Mouse (Mus musculus) kidney, embryonic 15.5 days (tissue): ENCODE measurements around the gene Psmd13. TPM values are rescaled to one million over a fixed set of nuclear protein-coding genes. Genes with fewer than 3 reads are reported as not detected.
"Not testable (repeated sequence)": the region's sequence is repeated elsewhere in the genome, so short reads cannot be mapped to it uniquely, and the experiment has no call there.

Experiments used
- ATAC-seq: fragments of 200-750 bp; cut with Nextera tagmentation; replicated peaks from 2 replicates; pipeline ENCODE4 v1.8.0; 2017; ENCODE audit warnings: moderate TSS enrichment; ENCODE audit not compliant: low FRiP score
- H3K27ac ChIP-seq: fragments of 300-500 bp; sonication (generic); 2 replicates; pipeline ENCODE4 v1.5.1; 2015; ENCODE audit warnings: mild to moderate bottlenecking, inconsistent platforms
- H3K27me3 ChIP-seq: fragments of 300-500 bp; sonication (generic); 2 replicates; pipeline ENCODE4 v1.6.1; 2015; ENCODE audit warnings: inconsistent platforms
- H3K36me3 ChIP-seq: fragments of 300-500 bp; sonication (generic); 2 replicates; pipeline ENCODE4 v1.6.1; 2015; ENCODE audit warnings: inconsistent platforms
- H3K4me1 ChIP-seq: fragments of 300-500 bp; sonication (generic); 2 replicates; pipeline ENCODE4 v1.6.1; 2015; ENCODE audit warnings: inconsistent platforms
- H3K4me2 ChIP-seq: fragments of 300-500 bp; sonication (generic); 2 replicates; pipeline ENCODE4 v1.6.1; 2015; ENCODE audit warnings: moderate library complexity, mild to moderate bottlenecking, inconsistent platforms
- H3K4me3 ChIP-seq: fragments of 300-500 bp; sonication (generic); replicated peaks from 2 replicates; pipeline ENCODE4 v1.5.1; 2015; ENCODE audit warnings: mild to moderate bottlenecking, inconsistent platforms
- H3K9ac ChIP-seq: fragments of 300-500 bp; sonication (generic); 2 replicates; pipeline ENCODE4 v1.6.1; 2015; ENCODE audit warnings: mild to moderate bottlenecking, inconsistent platforms
- H3K9me3 ChIP-seq: fragments of 300-500 bp; sonication (generic); replicated peaks from 2 replicates; pipeline ENCODE4 v1.6.1; 2016; ENCODE audit warnings: inconsistent platforms
- WGBS: fragments of 180-500 bp; shearing (Covaris S2); methylation state at CpG from one replicate; pipeline ENCODE4 v1.1.7; 2015; ENCODE audit warnings: mixed read lengths; 5-methylcytosine and 5-hydroxymethylcytosine counted together
- polyA plus RNA-seq: library from polyadenylated mRNA; unstranded; fragments of >200 nt; fragmentation: Nextera tagmentation; extraction: Ambion mirVana; gene quantifications from 2 replicates; pipeline ENCODE4 v1.2.1, GENCODE M21; 2015

Gene Psmd13
- polyA plus RNA-seq, 1 experiment from 2014 or later: 241 TPM

DNA sequence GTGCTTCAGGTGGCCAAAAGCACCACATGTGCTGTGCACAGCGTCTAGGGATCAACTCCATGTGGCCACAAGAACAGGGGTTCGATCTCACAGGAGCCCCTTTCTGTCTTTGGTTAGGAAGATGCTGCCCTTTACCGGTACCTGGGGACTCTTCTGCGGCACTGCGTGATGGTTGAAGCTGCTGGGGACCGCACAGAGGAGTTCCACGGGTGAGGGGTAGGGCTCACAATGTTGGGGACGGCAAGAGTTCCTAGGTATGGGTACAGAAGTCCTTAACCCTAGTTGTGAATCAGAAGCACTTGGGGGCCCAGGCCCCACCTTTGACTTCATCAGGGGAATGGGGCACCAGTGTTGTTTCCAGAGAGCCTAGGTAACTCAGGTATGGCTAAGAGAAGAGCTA, 23.0 kb upstream of the Psmd13 start:
- peaks cover 65% of the 10 kb centered on the region for H3K36me3 ChIP-seq
- H3K27ac ChIP-seq: no peak overlapping the region
- ATAC-seq: no peak
- H3K4me2 ChIP-seq: peak overlapping the region; percentile 100
- 96% methylated on average over 8 of the region's 8 CpGs for WGBS
- H3K9ac ChIP-seq: 0 out of 2 replicates have a peak overlapping the region, but pooled peaks have one; percentile 93
- no peaks in the 10 kb centered on the region for H3K9me3 ChIP-seq
- H3K27me3 ChIP-seq: no peaks in the 10 kb centered on the region
- peaks cover 28% of the 10 kb centered on the region for H3K4me1 ChIP-seq
- peak overlapping the region; percentile 92 for H3K4me3 ChIP-seq

DNA sequence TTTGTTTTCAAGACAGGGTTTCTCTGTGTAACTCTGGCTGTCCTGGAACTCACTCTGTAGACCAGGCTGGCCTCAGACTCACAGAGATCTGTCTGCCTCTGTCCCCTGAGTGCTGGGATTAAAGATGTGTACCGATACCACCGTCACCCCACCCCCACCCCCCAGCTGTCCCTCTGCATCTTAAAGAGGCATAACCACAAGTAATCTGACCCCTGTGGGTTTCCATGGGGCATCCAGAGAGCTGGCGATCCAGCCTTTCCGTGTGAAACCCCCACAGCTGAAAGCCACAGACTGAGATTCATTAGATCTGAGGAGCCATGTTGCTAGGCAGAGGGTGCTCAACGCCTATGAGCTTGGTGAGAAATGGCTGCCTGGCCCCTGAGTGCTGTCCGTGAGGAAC, 21.8 kb upstream of the Psmd13 start:
- WGBS: 65% methylated on average over 6 of the region's 6 CpGs
- Histone ChIP-seq H3K4me2 (no peak overlapping the region), H3K4me3 (no peak overlapping the region), H3K9me3 (no peaks in the 10 kb centered on the region), H3K27ac (no peak overlapping the region), H3K27me3 (no peaks in the 10 kb centered on the region), H3K9ac (no peak overlapping the region), H3K36me3 (peaks cover 68% of the 10 kb centered on the region), H3K4me1 (peaks cover 23% of the 10 kb centered on the region)
- ATAC-seq: no peak

DNA sequence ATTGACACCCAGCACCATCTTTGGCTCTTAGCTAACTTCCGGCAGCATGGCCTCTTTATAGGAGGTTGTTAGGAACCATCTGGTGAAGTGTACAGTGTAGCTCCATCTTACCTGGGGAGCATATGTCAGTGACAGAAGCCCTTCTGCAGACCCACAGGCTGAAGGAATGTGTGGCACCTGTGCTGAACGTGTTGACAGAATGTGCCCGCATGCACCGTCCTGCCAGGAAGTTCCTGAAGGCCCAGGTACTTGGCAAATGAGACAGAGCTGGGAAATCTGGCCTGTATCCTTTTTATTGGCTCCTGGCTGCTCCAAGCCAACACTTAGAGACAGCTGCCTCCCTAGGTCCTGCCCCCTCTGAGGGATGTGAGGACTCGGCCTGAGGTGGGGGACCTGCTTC, 21.0 kb upstream of the Psmd13 start:
- 95% methylated on average over 5 of the region's 5 CpGs for WGBS
- peaks cover 75% of the 10 kb centered on the region for H3K36me3 ChIP-seq
- no peak overlapping the region for H3K9ac ChIP-seq
- ATAC-seq: no peak
- no peak overlapping the region for H3K4me2 ChIP-seq
- no peak overlapping the region for H3K27ac ChIP-seq
- H3K27me3 ChIP-seq: no peaks in the 10 kb centered on the region
- no peak overlapping the region for H3K4me3 ChIP-seq
- H3K4me1 ChIP-seq: peaks cover 16% of the 10 kb centered on the region
- no peaks in the 10 kb centered on the region for H3K9me3 ChIP-seq

DNA sequence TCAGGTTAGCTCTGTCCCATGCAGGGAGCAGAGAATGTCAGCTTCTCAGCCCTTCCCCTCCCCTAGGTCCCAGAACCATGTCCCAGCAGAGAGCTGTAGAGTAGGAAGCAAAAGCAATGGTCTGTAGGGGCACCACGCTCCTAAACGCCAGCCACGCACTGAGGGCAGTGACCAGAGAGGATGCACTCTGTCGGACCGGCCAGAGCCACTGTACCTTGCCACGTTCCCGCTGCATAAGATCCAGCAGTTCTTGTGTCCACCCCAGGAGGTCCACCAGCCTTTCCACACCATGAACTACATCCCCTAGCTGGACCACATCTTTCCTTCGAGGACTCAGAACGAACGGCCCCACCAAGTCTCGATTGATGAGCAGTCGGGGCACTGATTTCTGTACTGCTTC, 17.0 kb upstream of the Psmd13 start:
- WGBS: 85% methylated on average over 12 of the region's 12 CpGs
- no peak overlapping the region for H3K9ac ChIP-seq
- no peak overlapping the region for H3K4me3 ChIP-seq
- H3K4me2 ChIP-seq: no peak overlapping the region
- H3K4me1 ChIP-seq: no peaks in the 10 kb centered on the region
- ATAC-seq: no peak
- H3K36me3 ChIP-seq: peaks cover 80% of the 10 kb centered on the region
- H3K27ac ChIP-seq: no peak overlapping the region
- no peaks in the 10 kb centered on the region for H3K27me3 ChIP-seq
- no peaks in the 10 kb centered on the region for H3K9me3 ChIP-seq

DNA sequence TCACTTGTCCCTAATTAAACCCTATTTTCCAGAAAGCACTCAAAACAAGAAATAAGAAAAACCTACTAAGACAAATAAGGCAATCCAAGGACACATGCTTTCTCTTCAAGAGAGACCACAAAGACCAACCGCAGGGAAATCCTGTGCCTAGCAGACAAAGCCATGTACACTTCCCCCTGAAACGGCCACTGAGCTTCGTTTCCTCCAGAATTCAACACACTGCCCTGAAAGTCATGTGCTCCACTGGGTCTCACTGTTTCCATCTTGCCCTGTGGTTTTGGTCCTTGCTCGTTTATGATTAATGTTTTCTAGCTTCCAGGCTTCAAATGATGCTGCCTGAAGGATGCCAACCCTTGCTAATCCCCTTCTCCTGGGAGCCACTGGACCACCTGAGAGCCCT, 7.5 kb upstream of the Psmd13 start:
- no peak overlapping the region for H3K4me2 ChIP-seq
- H3K4me1 ChIP-seq: no peaks in the 10 kb centered on the region
- H3K9me3 ChIP-seq: no peaks in the 10 kb centered on the region
- ATAC-seq: no peak
- H3K36me3 ChIP-seq: peaks cover 68% of the 10 kb centered on the region
- H3K27ac ChIP-seq: no peak overlapping the region
- H3K27me3 ChIP-seq: no peaks in the 10 kb centered on the region
- no peak overlapping the region for H3K4me3 ChIP-seq
- H3K9ac ChIP-seq: no peak overlapping the region
- 91% methylated on average over 4 of the region's 4 CpGs for WGBS

DNA sequence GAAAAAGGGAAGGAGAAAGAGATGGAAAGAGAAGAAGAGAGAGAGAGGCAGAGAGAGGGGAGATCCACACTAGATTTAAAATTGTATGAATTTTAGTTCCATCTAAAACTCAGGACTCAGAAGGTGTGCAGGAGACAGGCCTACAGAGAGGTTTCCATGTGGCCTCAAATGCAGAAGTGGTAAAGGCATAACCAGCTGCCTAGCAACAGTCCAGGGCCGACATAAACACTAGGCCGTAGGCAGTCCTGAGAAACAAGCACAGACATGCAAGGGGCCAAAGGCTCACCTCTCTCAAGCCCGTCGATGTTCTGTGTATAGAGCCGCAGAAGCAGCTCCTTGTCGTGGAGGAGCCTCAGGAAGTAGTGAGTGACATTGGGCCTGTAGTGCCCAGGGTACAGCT, 4.4 kb upstream of the Psmd13 start:
- Histone ChIP-seq H3K4me3 (no peak overlapping the region), H3K36me3 (peaks cover 46% of the 10 kb centered on the region), H3K4me1 (peaks cover 8% of the 10 kb centered on the region), H3K27ac (no peak overlapping the region), H3K4me2 (no peak overlapping the region), H3K9me3 (no peaks in the 10 kb centered on the region), H3K9ac (no peak overlapping the region), H3K27me3 (no peaks in the 10 kb centered on the region)
- no peak for ATAC-seq
- WGBS: 85% methylated on average over 6 of the region's 6 CpGs

DNA sequence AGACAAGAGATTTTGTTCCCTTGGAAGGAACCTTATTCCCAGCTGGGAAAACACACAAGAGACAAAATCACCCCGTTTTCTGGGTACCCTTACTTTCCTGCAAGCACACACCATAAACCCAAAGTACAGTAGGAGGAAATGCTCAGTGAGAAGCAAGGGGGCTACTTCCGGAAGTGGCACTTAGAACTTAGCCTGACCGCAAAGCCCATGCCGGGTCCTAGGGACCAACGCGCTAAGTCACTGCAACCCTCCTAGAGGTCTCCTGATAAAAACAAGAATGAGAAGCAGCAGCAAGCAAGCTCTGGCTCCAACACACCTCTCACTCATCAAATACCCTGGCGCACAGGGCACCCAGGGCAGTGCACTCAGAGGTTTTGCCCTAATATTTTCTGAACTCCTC, 2.4 kb upstream of the Psmd13 start:
- no peak overlapping the region for H3K4me3 ChIP-seq
- H3K27me3 ChIP-seq: no peaks in the 10 kb centered on the region
- H3K9ac ChIP-seq: no peak overlapping the region
- no peak overlapping the region for H3K27ac ChIP-seq
- H3K4me1 ChIP-seq: peaks cover 23% of the 10 kb centered on the region
- H3K36me3 ChIP-seq: peaks cover 38% of the 10 kb centered on the region
- ATAC-seq: no peak
- no peaks in the 10 kb centered on the region for H3K9me3 ChIP-seq
- WGBS: 88% methylated on average over 7 of the region's 7 CpGs
- no peak overlapping the region for H3K4me2 ChIP-seq

DNA sequence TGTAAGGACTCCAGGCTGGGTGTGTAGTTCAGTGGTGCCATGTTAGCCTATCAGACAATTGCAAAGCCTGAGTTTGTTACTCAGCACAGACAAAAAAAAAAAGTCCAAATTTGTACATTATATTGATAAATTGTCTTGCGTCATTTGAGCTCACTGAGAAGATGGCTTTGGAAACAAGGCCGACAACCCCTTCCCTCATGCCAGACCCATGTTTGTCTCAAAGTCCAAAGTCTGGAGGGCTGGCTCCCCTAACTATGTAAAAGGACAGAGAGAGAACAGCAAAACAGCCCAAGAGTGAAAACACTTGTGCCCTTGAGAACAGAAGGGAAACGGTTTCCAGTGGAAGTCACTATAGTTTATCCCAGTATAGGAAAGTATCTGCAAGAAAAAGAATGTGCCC, 1.3 kb upstream of the Psmd13 start:
- no peak overlapping the region for H3K9ac ChIP-seq
- peaks cover 39% of the 10 kb centered on the region for H3K36me3 ChIP-seq
- 0 out of 2 replicates have a peak overlapping the region, but pooled peaks have one; percentile 25 for H3K27ac ChIP-seq
- no peaks in the 10 kb centered on the region for H3K27me3 ChIP-seq
- H3K9me3 ChIP-seq: no peaks in the 10 kb centered on the region
- no peak for ATAC-seq
- peaks cover 23% of the 10 kb centered on the region for H3K4me1 ChIP-seq
- H3K4me2 ChIP-seq: peak overlapping the region; percentile 88
- peak overlapping the region; percentile 96 for H3K4me3 ChIP-seq
- 80% methylated on average over 3 of the region's 3 CpGs for WGBS

DNA sequence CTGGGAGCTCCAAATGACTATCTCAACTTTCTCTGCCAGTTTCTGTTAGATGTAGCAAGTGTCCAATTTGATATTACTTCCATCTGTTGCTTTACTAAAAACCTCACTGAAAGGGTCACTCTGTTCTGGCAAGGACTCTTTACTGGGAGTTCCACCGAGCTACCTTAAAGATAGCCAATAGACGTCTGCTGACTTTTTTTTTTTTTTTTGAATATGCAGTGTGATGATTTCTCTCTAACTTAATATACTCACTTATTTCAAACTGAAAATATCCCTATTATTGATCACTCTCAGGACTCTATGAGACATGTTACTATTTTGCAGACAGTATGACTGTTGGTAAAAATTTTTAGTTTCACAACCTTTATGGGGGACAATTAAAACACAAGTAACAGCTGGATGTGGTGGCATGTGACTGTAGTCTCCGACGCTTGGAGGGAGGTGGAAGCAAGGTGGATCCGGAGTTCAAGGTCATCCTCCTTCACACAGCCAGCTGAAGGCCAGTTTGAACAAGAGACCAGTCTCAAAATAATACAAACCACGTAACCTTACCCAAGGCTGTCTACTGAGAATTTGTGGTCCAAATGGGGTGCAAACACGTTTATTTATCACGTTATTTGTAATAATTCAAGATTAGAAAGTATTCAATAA, 778 bp upstream of the Psmd13 start:
- 0 out of 2 replicates have a peak overlapping the region, but pooled peaks have one; percentile 25 for H3K27ac ChIP-seq
- H3K4me2 ChIP-seq: peak overlapping the region; percentile 88
- ATAC-seq: no peak
- peaks cover 40% of the 10 kb centered on the region for H3K36me3 ChIP-seq
- H3K4me1 ChIP-seq: peaks cover 23% of the 10 kb centered on the region
- H3K27me3 ChIP-seq: no peaks in the 10 kb centered on the region
- H3K4me3 ChIP-seq: peak overlapping the region; percentile 96
- H3K9ac ChIP-seq: peak overlapping the region; percentile 83
- no peaks in the 10 kb centered on the region for H3K9me3 ChIP-seq
- 12% methylated on average over 8 of the region's 8 CpGs for WGBS

DNA sequence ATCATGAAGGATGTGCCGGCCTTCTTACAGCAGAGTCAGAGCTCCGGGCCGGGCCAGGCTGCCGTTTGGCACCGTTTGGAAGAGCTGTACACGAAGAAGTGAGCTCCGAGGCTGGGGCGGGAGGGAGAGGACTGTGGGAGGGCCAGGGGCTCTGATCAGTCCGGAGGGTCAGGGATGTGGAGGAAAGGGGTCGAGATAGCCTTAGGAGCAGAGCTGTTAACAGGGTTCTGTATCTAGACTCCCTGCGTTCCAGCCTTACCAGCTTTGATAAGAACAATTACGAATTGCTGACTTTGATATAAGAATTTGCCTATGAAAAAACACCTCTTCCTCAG, 668 bp downstream of the Psmd13 start:
- Histone ChIP-seq H3K9me3 (no peaks in the 10 kb centered on the region), H3K4me3 (peak overlapping the region; percentile 96), H3K27ac (peak overlapping the region; percentile 95), H3K36me3 (peaks cover 43% of the 10 kb centered on the region), H3K9ac (peak overlapping the region; percentile 83), H3K4me1 (peaks cover 23% of the 10 kb centered on the region), H3K27me3 (no peaks in the 10 kb centered on the region), H3K4me2 (peak overlapping the region; percentile 88)
- peak; percentile 55; the same call in 1 of the 2 replicates for ATAC-seq
- WGBS: 0% methylated on average over 12 of the region's 12 CpGs

DNA sequence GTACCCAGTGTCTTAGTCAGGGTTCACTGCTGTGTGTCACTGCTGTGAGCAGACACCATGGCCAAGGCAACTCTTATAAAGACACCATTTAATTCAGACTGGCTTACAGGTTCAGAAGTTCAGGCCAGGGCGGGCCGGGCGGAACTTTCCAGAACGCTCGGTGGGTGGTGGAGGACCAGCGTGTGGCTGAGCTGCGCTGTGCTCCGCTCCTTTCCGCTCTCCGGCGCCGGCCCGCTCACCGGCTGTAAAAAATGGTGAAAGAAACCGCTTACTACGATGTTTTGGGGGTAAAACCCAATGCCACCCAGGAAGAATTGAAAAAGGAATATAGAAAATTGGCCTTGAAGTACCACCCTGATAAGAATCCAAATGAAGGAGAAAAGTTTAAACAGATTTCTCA, 8.9 kb downstream of the Psmd13 start:
- not testable (repeated sequence) for H3K4me2 ChIP-seq, H3K9me3 ChIP-seq, H3K27me3 ChIP-seq, H3K9ac ChIP-seq, H3K27ac ChIP-seq, ATAC-seq, H3K4me1 ChIP-seq, H3K4me3 ChIP-seq
- peaks cover 86% of the 10 kb centered on the region for H3K36me3 ChIP-seq
- WGBS: 94% methylated on average over 16 of the region's 16 CpGs

DNA sequence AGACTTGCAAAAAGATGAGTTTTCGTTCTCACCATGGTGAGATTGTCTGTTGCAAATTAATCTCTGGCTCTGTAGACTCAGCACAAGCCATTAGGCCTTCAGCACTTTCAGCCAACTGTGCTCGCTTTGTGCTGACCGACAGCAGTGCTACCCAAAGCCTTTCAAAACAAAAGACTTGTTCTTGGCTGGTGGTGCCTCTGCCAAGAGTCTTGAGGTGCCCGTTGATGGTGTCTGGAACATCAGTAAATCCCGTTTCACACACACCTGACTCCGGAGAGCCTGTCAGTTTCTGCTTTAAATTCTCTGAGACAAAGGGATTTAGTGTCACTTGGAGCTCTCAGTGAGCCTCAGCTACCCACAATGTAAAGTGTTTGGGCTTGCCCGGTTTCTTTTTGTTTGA, 12.3 kb downstream of the Psmd13 start:
- no peaks in the 10 kb centered on the region for H3K27me3 ChIP-seq
- no peak for ATAC-seq
- H3K4me3 ChIP-seq: no peak overlapping the region
- 85% methylated on average over 7 of the region's 7 CpGs for WGBS
- H3K27ac ChIP-seq: no peak overlapping the region
- no peaks in the 10 kb centered on the region for H3K9me3 ChIP-seq
- H3K4me2 ChIP-seq: no peak overlapping the region
- no peaks in the 10 kb centered on the region for H3K4me1 ChIP-seq
- H3K36me3 ChIP-seq: peaks cover 85% of the 10 kb centered on the region
- H3K9ac ChIP-seq: no peak overlapping the region

DNA sequence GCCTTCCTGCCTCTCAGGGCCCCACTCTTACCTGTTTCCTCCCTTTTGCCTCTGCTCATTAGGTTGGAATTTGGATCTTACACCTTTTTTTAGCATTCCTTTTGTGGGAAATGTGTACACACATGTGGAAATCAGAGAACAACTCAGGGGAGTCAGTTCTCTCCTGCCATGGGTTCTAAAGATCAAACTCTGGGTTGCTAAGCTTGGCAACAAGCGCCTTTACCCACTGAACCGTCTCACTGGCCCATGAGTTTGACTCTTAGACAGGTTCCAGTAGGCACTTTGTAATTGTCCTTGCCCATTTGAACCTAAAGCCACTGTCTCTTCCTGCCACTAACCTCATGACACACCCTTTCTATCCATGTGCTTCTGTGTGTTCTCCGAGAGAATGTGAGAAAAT, 12.8 kb downstream of the Psmd13 start:
- Histone ChIP-seq H3K4me2 (no peak overlapping the region), H3K4me3 (no peak overlapping the region), H3K36me3 (peaks cover 84% of the 10 kb centered on the region), H3K9me3 (no peaks in the 10 kb centered on the region), H3K9ac (no peak overlapping the region), H3K4me1 (no peaks in the 10 kb centered on the region), H3K27ac (no peak overlapping the region), H3K27me3 (no peaks in the 10 kb centered on the region)
- ATAC-seq: no peak
- 89% methylated on average over 3 of the region's 3 CpGs for WGBS
